Mouse (Mus musculus): Measurements from ENCODE around the gene Cmklr1. TPM values are rescaled to one million over a fixed set of nuclear protein-coding genes. Genes with fewer than 3 reads are reported as not detected.

The Cmklr1 gene
- polyA plus RNA-seq, 1 experiment from 2014 or later: 3.2 TPM

GRCm38 (mm10) chr5:113648647-113649211 lies 1.5 kb downstream of the Cmklr1 start:
- Histone ChIP-seq H3K27me3 (replicated peaks) (peaks cover 14% of the 10 kb centered on the region), H3K9me3 (replicated peaks) (no peaks in the 10 kb centered on the region), H3K4me3 (replicated peaks) (no peak overlapping the region), H3K27ac (replicated peaks) (no peak overlapping the region), H3K4me1 (peaks cover 14% of the 10 kb centered on the region), H3K4me2 (no peak overlapping the region), H3K9ac (replicated peaks) (no peak overlapping the region), H3K36me3 (no peaks in the 10 kb centered on the region)
- 91% methylated on average over 5 of the region's 5 CpGs for WGBS
- ATAC-seq (ENCODE audit: low FRiP score): no peak

GRCm38 (mm10) chr5:113647141-113647540 lies 3.1 kb downstream of the Cmklr1 start:
- H3K36me3 ChIP-seq: no peaks in the 10 kb centered on the region

GRCm38 (mm10) chr5:113644520-113644919 lies 5.7 kb downstream of the Cmklr1 start:
- H3K9me3 ChIP-seq (replicated peaks): no peaks in the 10 kb centered on the region
- no peak overlapping the region for H3K9ac ChIP-seq (replicated peaks)
- no peak overlapping the region for H3K27ac ChIP-seq (replicated peaks)
- no peak for ATAC-seq (ENCODE audit: low FRiP score)
- WGBS: 90% methylated on average over 4 of the region's 4 CpGs
- H3K4me2 ChIP-seq: no peak overlapping the region
- no peaks in the 10 kb centered on the region for H3K36me3 ChIP-seq
- no peak overlapping the region for H3K4me3 ChIP-seq (replicated peaks)
- peaks cover 2% of the 10 kb centered on the region for H3K27me3 ChIP-seq (replicated peaks)
- peaks cover 11% of the 10 kb centered on the region for H3K4me1 ChIP-seq

More at GRCm38 (mm10) chr5:113647141-113647540, 3.1 kb downstream of the Cmklr1 start:
- no peak overlapping the region for H3K4me3 ChIP-seq (replicated peaks)
- peaks cover 25% of the 10 kb centered on the region for H3K4me1 ChIP-seq
- H3K9ac ChIP-seq (replicated peaks): no peak overlapping the region
- no peak for ATAC-seq (ENCODE audit: low FRiP score)
- WGBS: 88% methylated on average over 8 of the region's 8 CpGs
- H3K9me3 ChIP-seq (replicated peaks): no peaks in the 10 kb centered on the region
- no peak overlapping the region for H3K4me2 ChIP-seq
- no peak overlapping the region for H3K27ac ChIP-seq (replicated peaks)
- peaks cover 14% of the 10 kb centered on the region for H3K27me3 ChIP-seq (replicated peaks)

- 36% methylated on average over 18 of the region's 18 CpGs for WGBS
- Histone ChIP-seq H3K27me3 (replicated peaks) (no peaks in the 10 kb centered on the region; the same call in 1 of the 2 replicates), H3K4me3 (replicated peaks) (peak overlapping the region; percentile 25), H3K9me3 (replicated peaks) (no peaks in the 10 kb centered on the region), H3K9ac (replicated peaks) (0 out of 2 replicates have a peak overlapping the region, but pooled peaks have one; percentile 17), H3K27ac (replicated peaks) (peak overlapping the region; percentile 67), H3K36me3 (no peaks in the 10 kb centered on the region), H3K4me2 (peak overlapping the region; percentile 52), H3K4me1 (peaks cover 11% of the 10 kb centered on the region)
- ATAC-seq (ENCODE audit: low FRiP score): peak; percentile 93
These were observed 6.9 kb downstream of the Cmklr1 start for GRCm38 (mm10) chr5:113643107-113643848.

GRCm38 (mm10) chr5:113641066-113641465 lies 9.2 kb downstream of the Cmklr1 start:
- WGBS: 63% methylated on average over 6 of the region's 6 CpGs
- no peaks in the 10 kb centered on the region; the same call in 1 of the 2 replicates for H3K27me3 ChIP-seq (replicated peaks)
- no peak overlapping the region for H3K27ac ChIP-seq (replicated peaks)
- no peaks in the 10 kb centered on the region for H3K36me3 ChIP-seq
- no peak overlapping the region for H3K9ac ChIP-seq (replicated peaks)
- no peak overlapping the region for H3K4me2 ChIP-seq
- ATAC-seq (ENCODE audit: low FRiP score): no peak
- no peak overlapping the region for H3K4me3 ChIP-seq (replicated peaks)
- H3K9me3 ChIP-seq (replicated peaks): no peaks in the 10 kb centered on the region
- peaks cover 15% of the 10 kb centered on the region for H3K4me1 ChIP-seq

- no peak for ATAC-seq (ENCODE audit: low FRiP score)
- Histone ChIP-seq H3K9ac (replicated peaks) (no peak overlapping the region), H3K4me2 (no peak overlapping the region), H3K4me1 (peaks cover 20% of the 10 kb centered on the region), H3K9me3 (replicated peaks) (no peaks in the 10 kb centered on the region), H3K27ac (replicated peaks) (no peak overlapping the region), H3K4me3 (replicated peaks) (no peak overlapping the region), H3K36me3 (no peaks in the 10 kb centered on the region), H3K27me3 (replicated peaks) (no peaks in the 10 kb centered on the region)
- 83% methylated on average over 5 of the region's 5 CpGs for WGBS
These were observed 11.1 kb downstream of the Cmklr1 start for GRCm38 (mm10) chr5:113639126-113639525.

GRCm38 (mm10) chr5:113638055-113638454 lies 12.2 kb downstream of the Cmklr1 start:
- no peaks in the 10 kb centered on the region for H3K9me3 ChIP-seq (replicated peaks)
- no peaks in the 10 kb centered on the region for H3K36me3 ChIP-seq
- H3K27me3 ChIP-seq (replicated peaks): no peaks in the 10 kb centered on the region
- no peak overlapping the region for H3K9ac ChIP-seq (replicated peaks)
- no peak overlapping the region for H3K4me2 ChIP-seq
- H3K4me3 ChIP-seq (replicated peaks): no peak overlapping the region
- WGBS: 86% methylated on average over 12 of the region's 12 CpGs
- H3K27ac ChIP-seq (replicated peaks): peak overlapping the region; percentile 3; the same call in 1 of the 2 replicates
- H3K4me1 ChIP-seq: peaks cover 24% of the 10 kb centered on the region
- no peak for ATAC-seq (ENCODE audit: low FRiP score)

GRCm38 (mm10) chr5:113637631-113638030 lies 12.6 kb downstream of the Cmklr1 start:
- Histone ChIP-seq H3K9ac (replicated peaks) (no peak overlapping the region), H3K4me3 (replicated peaks) (no peak overlapping the region), H3K27ac (replicated peaks) (0 out of 2 replicates have a peak overlapping the region, but pooled peaks have one; percentile 64), H3K36me3 (no peaks in the 10 kb centered on the region), H3K9me3 (replicated peaks) (no peaks in the 10 kb centered on the region), H3K4me2 (no peak overlapping the region), H3K27me3 (replicated peaks) (no peaks in the 10 kb centered on the region), H3K4me1 (peaks cover 21% of the 10 kb centered on the region)
- peak; percentile 48; the same call in 1 of the 2 replicates for ATAC-seq (ENCODE audit: low FRiP score)
- WGBS: 83% methylated on average over 4 of the region's 4 CpGs

- Histone ChIP-seq H3K4me1 (peaks cover 21% of the 10 kb centered on the region), H3K36me3 (no peaks in the 10 kb centered on the region), H3K27me3 (replicated peaks) (no peaks in the 10 kb centered on the region), H3K27ac (replicated peaks) (no peak overlapping the region), H3K9me3 (replicated peaks) (no peaks in the 10 kb centered on the region), H3K4me3 (replicated peaks) (no peak overlapping the region), H3K9ac (replicated peaks) (no peak overlapping the region), H3K4me2 (no peak overlapping the region)
- no peak for ATAC-seq (ENCODE audit: low FRiP score)
- WGBS: 87% methylated on average over 15 of the region's 15 CpGs
These were observed 14.2 kb downstream of the Cmklr1 start for GRCm38 (mm10) chr5:113635861-113636565.

- no peak overlapping the region for H3K4me2 ChIP-seq
- H3K9ac ChIP-seq (replicated peaks): no peak overlapping the region
- peaks cover 21% of the 10 kb centered on the region for H3K4me1 ChIP-seq
- H3K36me3 ChIP-seq: no peaks in the 10 kb centered on the region
- WGBS: 89% methylated on average over 7 of the region's 7 CpGs
- H3K9me3 ChIP-seq (replicated peaks): no peaks in the 10 kb centered on the region
- no peak for ATAC-seq (ENCODE audit: low FRiP score)
- H3K27me3 ChIP-seq (replicated peaks): no peaks in the 10 kb centered on the region
- no peak overlapping the region for H3K27ac ChIP-seq (replicated peaks)
- H3K4me3 ChIP-seq (replicated peaks): no peak overlapping the region
These were observed 15.2 kb downstream of the Cmklr1 start for GRCm38 (mm10) chr5:113634887-113635610.

- H3K9me3 ChIP-seq (replicated peaks): no peaks in the 10 kb centered on the region
- peak; percentile 60; the same call in 1 of the 2 replicates for ATAC-seq (ENCODE audit: low FRiP score)
- H3K36me3 ChIP-seq: no peaks in the 10 kb centered on the region
- H3K9ac ChIP-seq (replicated peaks): no peak overlapping the region
- H3K27ac ChIP-seq (replicated peaks): 0 out of 2 replicates have a peak overlapping the region, but pooled peaks have one; percentile 28
- peaks cover 21% of the 10 kb centered on the region for H3K4me1 ChIP-seq
- no peak overlapping the region for H3K4me2 ChIP-seq
- H3K27me3 ChIP-seq (replicated peaks): no peaks in the 10 kb centered on the region
- 41% methylated on average over 13 of the region's 13 CpGs for WGBS
- H3K4me3 ChIP-seq (replicated peaks): no peak overlapping the region
These were observed 16.1 kb downstream of the Cmklr1 start for GRCm38 (mm10) chr5:113634024-113634651.

All from neural tube, embryonic 15.5 days (tissue).